Mouse (Mus musculus) forebrain, embryonic 14.5 days (tissue): ENCODE data around the gene Krba1. TPM values are rescaled to one million over a fixed set of nuclear protein-coding genes. Genes with fewer than 3 reads are reported as not detected.
A peak's percentile ranks its signal among the peaks of the same experiment; 100 is the strongest.

ENCODE experiments used
- ATAC-seq: fragments of 200-750 bp; cut with Nextera tagmentation; 2 replicates; pipeline ENCODE4 v1.8.0; 2017; ENCODE audit warnings: mild to moderate bottlenecking, moderate library complexity
- DNase-seq: peaks from one replicate; pipeline ENCODE4 v3.0.0-alpha.2; 2015; ENCODE audit warnings: low spot score
- H3K27ac ChIP-seq: fragments of 300-500 bp; sonication (generic); 2 replicates; pipeline ENCODE4 v1.5.1; 2014; ENCODE audit warnings: low read depth, mild to moderate bottlenecking, control low read depth, low read length, moderate library complexity
- H3K27me3 ChIP-seq: fragments of 300-500 bp; sonication (generic); replicated peaks from 2 replicates; pipeline ENCODE4 v1.6.1; 2014; ENCODE audit warnings: low read length, control low read depth, mixed read lengths; ENCODE audit not compliant: control insufficient read depth, insufficient read depth
- H3K36me3 ChIP-seq: fragments of 300-500 bp; sonication (generic); 2 replicates; pipeline ENCODE4 v1.6.1; 2014; ENCODE audit warnings: low read length, control low read depth; ENCODE audit not compliant: control insufficient read depth, insufficient read depth
- H3K4me1 ChIP-seq: fragments of 300-500 bp; sonication (generic); 2 replicates; pipeline ENCODE4 v1.6.1; 2014; ENCODE audit warnings: antibody characterized with exemption, low read length, control low read depth; ENCODE audit not compliant: control insufficient read depth, insufficient read depth
- H3K4me2 ChIP-seq: fragments of 300-500 bp; sonication (generic); 2 replicates; pipeline ENCODE4 v1.6.1; 2014; ENCODE audit warnings: mild to moderate bottlenecking, control low read depth, low read length
- H3K4me3 ChIP-seq: fragments of 300-500 bp; sonication (generic); 2 replicates; pipeline ENCODE4 v1.5.1; 2014; ENCODE audit warnings: low read depth, low read length, control low read depth
- H3K9ac ChIP-seq: fragments of 300-500 bp; sonication (generic); 2 replicates; pipeline ENCODE4 v1.6.1; 2014; ENCODE audit warnings: mild to moderate bottlenecking, low read length, control low read depth, moderate library complexity
- H3K9me3 ChIP-seq: fragments of 300-500 bp; sonication (generic); replicated peaks from 2 replicates; pipeline ENCODE4 v1.6.1; 2016; ENCODE audit warnings: low read length, control low read depth, mixed read lengths; ENCODE audit not compliant: control insufficient read depth
- WGBS: fragments of 180-500 bp; shearing (Covaris S2); extraction: QIAGEN DNeasy Blood & Tissue Kit; methylation state at CpG from one replicate; pipeline ENCODE4 v1.1.7; 2014; 5-methylcytosine and 5-hydroxymethylcytosine counted together
- polyA plus RNA-seq: library from polyadenylated mRNA; unstranded; fragments of >200 nt; fragmentation: Nextera tagmentation; extraction: Ambion mirVana; gene quantifications from 2 replicates; pipeline ENCODE4 v1.2.1, GENCODE M21; 2014

The Krba1 gene
- polyA plus RNA-seq, 1 experiment from 2014 or later = 17.1 TPM

- ATAC-seq (no peak), DNase-seq (no peak)
- Histone ChIP-seq H3K4me3 (no peak overlapping the region), H3K27ac (no peak overlapping the region), H3K9ac (no peak overlapping the region), H3K4me1 (no peaks in the 10 kb centered on the region), H3K27me3 (peaks cover 7% of the 10 kb centered on the region; the same call in 1 of the 2 replicates), H3K4me2 (no peak overlapping the region), H3K36me3 (peaks cover 8% of the 10 kb centered on the region), H3K9me3 (no peaks in the 10 kb centered on the region)
- 72% methylated on average over 12 of the region's 12 CpGs for WGBS
These were observed 37.8 kb downstream of the Krba1 start for GRCm38 (mm10) chr6:48432893-48433816.

DNA sequence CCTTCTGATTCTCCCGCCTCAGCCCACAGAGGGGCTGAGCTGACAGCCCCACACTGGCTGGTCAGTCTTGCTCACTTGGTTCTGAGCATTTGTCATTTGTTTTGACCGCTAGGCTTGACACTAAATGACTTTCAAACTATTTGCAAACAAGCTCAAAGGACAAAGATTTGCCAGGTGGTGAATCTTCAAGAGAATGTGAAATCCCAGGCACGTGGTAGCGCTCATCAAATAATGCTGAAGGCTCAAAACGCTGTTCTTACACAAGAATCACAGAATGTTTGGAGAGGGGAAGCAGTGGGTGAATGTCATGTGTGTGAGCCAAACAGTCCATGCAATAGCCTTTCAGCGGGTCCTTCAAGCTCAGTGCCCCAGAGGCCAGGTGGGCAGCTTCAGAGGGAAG, 39.3 kb downstream of the Krba1 start:
- H3K36me3 ChIP-seq = peaks cover 19% of the 10 kb centered on the region
- H3K4me2 ChIP-seq = no peak overlapping the region
- no peak overlapping the region for H3K27ac ChIP-seq
- H3K9me3 ChIP-seq = no peaks in the 10 kb centered on the region
- WGBS = 64% methylated on average over 6 of the region's 6 CpGs
- no peak for ATAC-seq
- H3K4me3 ChIP-seq = no peak overlapping the region
- peaks cover 12% of the 10 kb centered on the region; the same call in 1 of the 2 replicates for H3K27me3 ChIP-seq
- peaks cover 6% of the 10 kb centered on the region; the same call in 1 of the 2 replicates for H3K4me1 ChIP-seq
- DNase-seq = no peak
- no peak overlapping the region for H3K9ac ChIP-seq

DNA sequence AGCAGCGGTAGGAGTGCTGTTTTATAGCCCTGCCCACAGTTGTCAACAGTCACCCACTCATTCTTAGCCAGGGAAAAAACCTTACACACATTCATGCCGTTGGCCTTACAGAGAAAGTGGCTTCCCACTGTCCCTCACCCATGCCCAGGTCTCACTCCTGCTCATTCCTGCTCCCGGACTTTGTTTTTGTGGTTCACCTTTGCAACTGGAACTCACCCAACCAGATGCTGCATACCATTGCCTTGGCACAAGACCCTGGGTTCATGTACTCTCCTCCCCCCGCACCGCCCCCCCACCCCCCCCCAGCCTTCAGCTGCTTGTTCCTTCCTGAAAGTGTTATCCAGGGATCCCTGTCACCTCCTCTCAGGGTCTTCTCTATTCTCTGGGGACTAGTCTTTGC, 39.7 kb downstream of the Krba1 start:
- H3K27me3 ChIP-seq = peaks cover 12% of the 10 kb centered on the region; the same call in 1 of the 2 replicates
- H3K36me3 ChIP-seq = peaks cover 19% of the 10 kb centered on the region
- no peak overlapping the region for H3K4me2 ChIP-seq
- no peak overlapping the region for H3K27ac ChIP-seq
- 65% methylated on average over 5 of the region's 5 CpGs for WGBS
- ATAC-seq (no peak), DNase-seq (no peak)
- H3K4me1 ChIP-seq = peaks cover 6% of the 10 kb centered on the region; the same call in 1 of the 2 replicates
- no peak overlapping the region for H3K4me3 ChIP-seq
- no peaks in the 10 kb centered on the region for H3K9me3 ChIP-seq
- no peak overlapping the region for H3K9ac ChIP-seq

DNA sequence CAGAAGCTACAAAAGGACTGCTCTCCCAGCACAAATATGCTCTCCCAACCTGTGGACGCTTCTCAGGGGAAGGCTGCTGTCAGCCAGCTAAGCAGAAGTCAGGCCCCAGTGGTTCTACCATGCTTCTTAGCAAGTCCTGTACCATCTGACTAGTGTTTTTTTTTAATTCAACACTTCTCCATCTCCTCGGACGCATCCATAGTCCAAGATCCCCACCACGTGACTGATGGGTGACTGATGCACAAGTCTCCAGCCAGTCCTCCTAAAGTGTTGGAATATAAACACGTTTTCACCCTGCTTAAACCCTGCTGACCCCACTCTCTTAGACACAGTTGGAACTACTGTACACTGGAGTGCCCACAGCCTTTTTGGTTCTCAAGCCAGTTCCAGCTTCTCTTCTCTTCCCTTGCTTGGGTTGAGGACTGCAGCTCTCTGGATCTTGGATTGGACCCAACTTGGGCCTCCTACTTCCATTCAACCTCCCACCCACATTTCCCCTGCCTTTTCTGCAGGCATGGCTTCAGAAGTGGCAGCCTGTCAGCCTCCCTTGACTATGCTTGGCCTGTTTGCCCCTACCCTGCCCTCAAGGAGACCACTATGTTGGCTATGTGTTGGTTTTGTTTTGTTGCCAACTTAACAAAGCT, 40.4 kb downstream of the Krba1 start:
- H3K27me3 ChIP-seq = peaks cover 12% of the 10 kb centered on the region; the same call in 1 of the 2 replicates
- ATAC-seq (no peak), DNase-seq (no peak)
- peaks cover 6% of the 10 kb centered on the region; the same call in 1 of the 2 replicates for H3K4me1 ChIP-seq
- H3K9me3 ChIP-seq = no peaks in the 10 kb centered on the region
- 89% methylated on average over 5 of the region's 5 CpGs for WGBS
- peaks cover 21% of the 10 kb centered on the region for H3K36me3 ChIP-seq
- H3K27ac ChIP-seq = no peak overlapping the region
- H3K4me3 ChIP-seq = no peak overlapping the region
- H3K9ac ChIP-seq = no peak overlapping the region
- H3K4me2 ChIP-seq = no peak overlapping the region

GRCm38 (mm10) chr6:48437679-48438376, 42.4 kb downstream of the Krba1 start:
- Histone ChIP-seq H3K27ac (no peak overlapping the region), H3K4me2 (no peak overlapping the region), H3K36me3 (peaks cover 39% of the 10 kb centered on the region), H3K4me3 (no peak overlapping the region), H3K9me3 (no peaks in the 10 kb centered on the region), H3K4me1 (peaks cover 6% of the 10 kb centered on the region; the same call in 1 of the 2 replicates), H3K27me3 (peaks cover 12% of the 10 kb centered on the region; the same call in 1 of the 2 replicates), H3K9ac (no peak overlapping the region)
- ATAC-seq (no peak; the same call in 1 of the 2 replicates), DNase-seq (no peak)
- WGBS = 51% methylated on average over 35 of the region's 35 CpGs

DNA sequence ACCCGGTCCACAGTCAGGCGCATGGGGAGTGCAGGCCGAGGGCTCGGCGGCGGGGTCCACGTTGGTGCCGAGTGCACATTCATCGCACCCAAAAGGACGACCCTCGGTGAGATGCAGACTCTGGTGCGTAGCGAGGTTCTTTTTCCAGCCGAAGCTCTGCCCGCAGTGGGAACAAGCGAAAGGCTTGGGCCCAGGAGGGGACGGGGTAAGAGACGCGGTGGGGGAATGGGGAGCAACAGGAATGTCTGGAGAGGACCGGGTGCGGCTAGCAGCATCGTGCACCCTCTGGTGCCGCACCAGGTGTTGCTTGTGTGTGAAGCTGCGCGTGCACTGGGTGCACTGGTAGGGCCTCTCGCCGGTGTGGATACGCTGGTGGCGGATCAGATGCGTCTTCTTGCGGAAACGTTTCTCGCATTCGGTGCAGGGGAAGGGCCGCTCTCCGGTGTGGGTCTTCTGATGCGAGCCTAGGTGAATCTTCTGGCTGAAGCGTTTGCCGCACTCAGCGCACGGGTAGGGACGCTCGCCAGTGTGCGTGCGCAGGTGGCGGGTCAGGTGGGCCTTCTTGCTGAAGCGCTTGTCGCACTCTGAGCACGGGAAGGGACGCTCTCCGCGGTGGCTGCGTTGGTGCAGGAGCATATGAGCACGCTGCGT, 43.2 kb downstream of the Krba1 start:
- no peak overlapping the region for H3K27ac ChIP-seq
- H3K27me3 ChIP-seq = peaks cover 12% of the 10 kb centered on the region; the same call in 1 of the 2 replicates
- H3K9ac ChIP-seq = 0 out of 2 replicates have a peak overlapping the region, but pooled peaks have one; percentile 17
- peak overlapping the region; percentile 9; the same call in 1 of the 2 replicates for H3K4me3 ChIP-seq
- peak overlapping the region; percentile 35 for H3K4me2 ChIP-seq
- H3K36me3 ChIP-seq = peaks cover 39% of the 10 kb centered on the region
- peak; percentile 17; the same call in 1 of the 2 replicates for ATAC-seq
- peaks cover 10% of the 10 kb centered on the region; the same call in 1 of the 2 replicates for H3K4me1 ChIP-seq
- H3K9me3 ChIP-seq = no peaks in the 10 kb centered on the region
- DNase-seq = peak; percentile 27
- WGBS = 25% methylated on average over 55 of the region's 55 CpGs

GRCm38 (mm10) chr6:48439654-48440053, 44.3 kb downstream of the Krba1 start:
- Histone ChIP-seq H3K27ac (no peak overlapping the region), H3K4me3 (no peak overlapping the region), H3K9me3 (no peaks in the 10 kb centered on the region), H3K36me3 (peaks cover 39% of the 10 kb centered on the region), H3K4me2 (no peak overlapping the region), H3K9ac (no peak overlapping the region), H3K27me3 (peaks cover 12% of the 10 kb centered on the region; the same call in 1 of the 2 replicates), H3K4me1 (peaks cover 12% of the 10 kb centered on the region; the same call in 1 of the 2 replicates)
- ATAC-seq (no peak), DNase-seq (no peak)
